Mouse (Mus musculus) CD4-positive, CD25-positive, alpha-beta regulatory T cell, adult 2 months (primary cell): ENCODE measurements around the gene Map3k14.

Experiments used
- DNase-seq: peaks from one replicate; pipeline ENCODE4 v3.0.0-alpha.2; 2012; ENCODE audit warnings: low read depth, low spot score

Map3k14 gene

DNA sequence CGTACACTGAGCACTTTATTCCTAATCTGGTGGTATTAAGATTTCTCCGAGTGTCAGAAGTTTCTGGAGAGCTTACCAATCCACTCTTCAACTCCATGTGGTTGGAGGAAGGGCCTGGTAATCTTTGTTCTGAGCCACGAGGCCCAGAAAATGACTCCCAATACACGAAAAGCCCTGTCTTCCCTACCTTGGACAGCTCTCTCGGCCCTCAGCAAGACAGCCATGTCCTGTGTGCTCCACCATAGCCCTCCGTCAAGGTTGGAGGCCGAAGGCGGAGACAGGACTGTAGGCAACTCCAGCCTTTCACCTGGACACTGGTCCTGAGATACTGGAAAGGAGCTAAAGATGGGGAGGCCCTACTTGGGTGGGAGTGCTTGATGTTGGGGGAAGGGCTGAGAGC, 57.0 kb downstream of the Map3k14 start:
- no peak for DNase-seq

DNA sequence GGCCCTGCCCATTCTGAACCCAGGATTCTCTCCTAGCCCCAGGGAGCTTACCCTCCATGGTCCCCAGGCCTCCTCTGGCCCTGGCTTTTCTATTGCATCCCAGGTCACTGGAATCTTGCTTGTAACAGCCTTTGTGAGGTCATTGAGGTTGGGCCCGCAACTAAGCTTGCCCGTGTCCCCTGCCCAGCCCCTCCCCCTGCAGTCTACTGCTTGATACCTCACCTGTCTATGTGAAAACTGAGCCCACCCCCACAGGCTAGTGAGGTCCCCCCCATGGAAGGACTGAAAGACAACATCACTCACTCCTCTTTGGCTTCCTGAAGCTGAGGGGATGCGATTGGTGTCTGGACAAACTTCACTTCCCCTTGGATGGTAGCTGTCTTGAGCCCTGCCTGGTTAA, 58.8 kb downstream of the Map3k14 start, which contains the start of gene 1700023F06Rik:
TSS of gene 1700023F06Rik (minus strand) at position 101 of the 400 bp plus-strand sequence.
- no peak for DNase-seq

DNA sequence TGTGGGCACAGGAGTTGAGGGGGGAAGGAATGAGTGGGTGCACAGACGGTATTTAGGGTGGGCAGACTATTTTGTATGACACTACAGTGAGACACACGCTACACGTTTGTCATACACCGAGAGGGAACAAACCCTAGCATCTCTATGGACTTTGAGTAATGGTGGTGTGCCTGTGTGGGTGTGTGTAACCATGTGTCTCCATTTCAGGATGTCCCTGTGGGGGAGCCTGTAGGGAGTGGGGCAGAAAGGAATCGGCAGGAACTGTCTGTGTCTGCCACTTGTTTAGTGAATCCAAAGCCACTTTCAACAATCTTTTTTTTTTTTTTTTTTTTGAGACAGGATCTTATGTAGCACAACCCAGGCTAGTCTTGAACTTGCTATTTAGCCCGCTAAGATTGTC, 61.1 kb downstream of the Map3k14 start:
- no peak for DNase-seq

DNA sequence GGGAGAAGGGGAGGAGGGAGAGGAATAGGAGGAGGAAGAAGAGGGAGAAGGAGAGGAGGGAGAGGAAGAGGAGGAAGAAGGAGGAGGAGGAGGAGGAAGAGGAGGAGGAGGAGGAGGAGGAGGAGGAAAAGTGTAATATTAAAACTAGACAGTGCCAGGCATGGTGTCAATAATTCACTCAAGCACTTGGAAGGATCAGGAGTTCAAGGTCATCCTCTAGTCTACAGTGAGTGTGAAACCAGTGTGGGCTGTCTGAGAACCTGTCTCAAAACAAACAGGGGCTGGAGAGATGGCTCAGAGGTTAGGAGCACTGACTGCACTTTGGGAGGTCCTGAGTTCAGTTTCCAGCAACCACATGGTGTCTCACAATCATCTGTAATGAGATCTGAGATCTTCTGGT, 64.9 kb downstream of the Map3k14 start:
- no peak for DNase-seq

DNA sequence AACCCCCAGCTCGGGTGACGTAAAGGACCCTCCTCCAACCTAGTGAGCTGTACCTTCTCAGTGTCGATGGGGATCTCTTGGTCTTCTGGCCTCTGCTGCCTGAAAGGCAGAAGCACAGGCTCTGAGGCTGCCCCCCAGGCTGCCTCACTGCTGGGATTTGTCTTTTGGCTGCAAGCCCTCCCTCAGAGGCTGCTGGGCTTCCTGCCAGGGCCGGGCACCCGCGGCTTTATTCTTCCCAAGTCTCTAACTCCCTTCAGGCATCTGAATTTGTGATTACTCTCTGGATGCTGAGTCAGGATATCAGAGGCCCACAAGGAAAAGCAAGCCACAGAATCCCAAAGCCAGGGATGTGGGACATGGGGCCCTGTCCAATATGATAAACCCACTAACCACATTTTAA, 65.6 kb downstream of the Map3k14 start:
- DNase-seq, result no peak

DNA sequence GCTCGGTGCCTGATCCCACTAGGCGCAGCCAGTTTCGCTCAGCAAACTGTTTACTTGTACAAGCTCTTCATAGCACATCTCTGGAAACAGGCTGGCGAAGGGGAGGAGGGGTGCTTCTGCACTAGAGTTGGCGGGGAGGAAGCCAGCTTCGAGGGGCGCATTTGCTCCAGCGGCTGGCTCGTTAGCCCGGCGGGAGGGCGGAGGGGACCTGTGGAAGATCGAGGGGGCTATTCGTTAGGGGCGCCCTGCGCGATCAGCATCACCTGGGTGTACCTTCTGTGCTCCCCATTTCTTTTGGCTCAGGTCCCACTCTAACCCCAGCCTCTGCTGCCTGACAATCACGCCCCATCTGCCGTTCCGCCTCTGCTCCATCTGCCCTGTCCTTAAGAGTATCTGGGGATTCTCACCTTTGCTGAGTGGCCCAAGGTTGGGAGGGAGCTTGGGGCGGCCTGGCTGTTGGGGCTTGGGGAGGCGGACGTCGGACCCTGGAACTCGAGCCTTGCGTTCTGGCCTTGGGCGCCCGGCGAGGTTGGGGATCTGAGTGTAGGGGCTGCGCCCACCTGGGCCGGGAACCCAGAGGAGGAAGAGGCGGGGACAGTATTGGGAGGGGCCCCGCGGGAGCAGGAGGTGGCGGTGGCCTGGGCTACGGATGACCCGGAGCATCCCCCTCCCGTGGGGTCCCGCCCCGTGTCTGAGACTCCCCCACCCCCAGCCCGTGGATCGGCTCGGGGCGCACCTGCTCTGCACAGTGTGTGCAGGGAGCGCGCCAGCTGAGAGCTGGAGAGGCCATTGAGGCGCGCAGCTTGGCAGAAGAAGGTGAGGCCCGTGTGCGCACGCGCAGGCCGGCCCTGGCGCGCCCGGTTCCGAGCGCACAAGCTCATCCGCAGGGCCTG, 68.1 kb downstream of the Map3k14 start:
- no peak for DNase-seq

DNA sequence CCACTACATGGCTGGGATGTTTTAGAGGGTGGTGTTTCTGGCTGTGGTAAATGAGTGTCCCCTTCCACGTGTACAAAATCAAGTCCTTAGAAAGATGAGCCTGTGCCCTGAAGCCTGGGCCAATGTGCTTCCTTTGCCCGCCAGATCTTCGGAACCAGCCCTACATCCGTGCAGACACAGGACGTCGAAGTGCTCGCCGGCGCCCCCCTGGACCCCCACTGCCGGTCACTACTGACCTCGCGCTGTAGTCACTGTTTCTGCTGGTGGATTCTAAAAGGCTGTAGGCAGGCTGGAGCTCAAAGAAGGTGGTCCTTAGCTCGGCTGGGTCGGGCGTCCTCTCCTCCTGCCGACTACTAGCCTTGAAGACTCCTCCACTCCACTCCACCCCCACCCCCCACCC, 68.9 kb downstream of the Map3k14 start:
- DNase-seq, result no peak

DNA sequence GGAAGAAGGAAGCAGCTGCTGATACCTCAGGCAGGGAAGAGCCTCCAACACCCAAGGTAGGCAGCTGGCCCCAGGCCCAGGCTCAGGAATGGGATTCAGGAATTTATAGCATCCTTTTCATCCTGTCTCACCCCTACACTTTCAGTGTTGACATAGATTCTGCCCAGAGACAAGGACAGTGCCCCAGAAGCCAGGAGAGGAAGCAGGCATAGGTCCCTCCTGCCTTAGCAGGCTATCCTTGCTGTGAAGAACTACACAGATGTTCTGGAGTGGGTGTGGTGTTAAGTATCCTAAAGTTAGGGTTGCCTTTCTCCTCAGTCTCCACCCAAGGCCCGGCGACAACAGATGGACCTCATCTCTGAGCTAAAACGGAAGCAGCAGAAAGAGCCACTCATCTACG, 69.9 kb downstream of the Map3k14 start:
- no peak for DNase-seq

DNA sequence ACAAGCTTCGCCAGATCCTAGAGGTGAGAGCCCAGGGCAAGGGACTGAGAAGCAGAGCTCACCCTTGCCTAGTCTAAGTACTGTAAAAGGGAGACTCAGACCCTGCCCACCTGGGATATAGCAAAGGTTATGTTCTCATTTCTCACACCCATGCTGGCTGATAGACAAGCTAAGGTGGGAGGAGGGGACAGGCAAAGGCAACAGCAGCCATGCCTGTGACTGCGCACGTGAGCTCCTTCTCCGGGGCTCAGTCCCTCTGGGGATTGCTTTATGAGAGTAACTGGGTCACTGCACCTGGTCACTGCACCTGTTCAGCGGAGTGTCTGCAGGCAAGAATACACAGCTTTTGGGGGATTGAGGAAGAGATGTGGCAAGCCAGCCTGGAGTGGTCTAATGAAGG, 71.6 kb downstream of the Map3k14 start:
- DNase-seq, result no peak

DNA sequence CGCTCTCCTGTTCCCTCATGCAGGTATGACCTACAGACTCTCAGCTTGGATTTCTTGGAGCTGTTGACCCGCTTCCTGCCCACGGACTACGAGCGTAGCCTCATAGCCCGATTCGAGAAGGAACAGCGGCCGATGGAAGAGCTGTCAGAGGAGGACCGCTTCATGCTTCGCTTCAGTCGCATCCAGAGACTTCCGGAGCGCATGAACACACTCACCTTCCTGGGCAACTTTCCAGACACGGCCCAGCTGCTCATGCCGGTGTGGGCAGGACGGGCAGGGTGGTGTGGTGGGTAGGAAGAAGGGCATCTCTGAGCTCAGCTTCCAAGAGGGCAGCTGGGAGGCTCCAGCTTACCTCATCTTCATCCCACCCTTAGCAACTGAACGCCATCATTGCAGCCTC, 72.0 kb downstream of the Map3k14 start:
- no peak for DNase-seq

DNA sequence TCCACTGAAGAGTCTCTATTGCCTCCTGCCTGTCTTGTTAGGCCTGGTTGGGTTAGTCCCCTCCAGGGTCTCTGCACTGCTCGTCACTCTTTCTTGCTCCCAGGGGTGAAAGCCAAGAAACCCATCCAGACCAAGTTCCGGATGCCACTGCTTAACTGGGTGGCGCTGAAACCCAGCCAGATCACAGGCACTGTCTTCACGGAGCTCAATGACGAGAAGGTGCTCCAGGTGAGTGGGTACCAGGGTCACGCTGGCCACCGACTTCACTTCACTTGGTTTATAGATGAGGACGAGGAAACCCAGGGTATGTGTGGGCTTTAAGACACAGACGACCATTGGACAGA, 73.5 kb downstream of the Map3k14 start:
- DNase-seq, result no peak

DNA sequence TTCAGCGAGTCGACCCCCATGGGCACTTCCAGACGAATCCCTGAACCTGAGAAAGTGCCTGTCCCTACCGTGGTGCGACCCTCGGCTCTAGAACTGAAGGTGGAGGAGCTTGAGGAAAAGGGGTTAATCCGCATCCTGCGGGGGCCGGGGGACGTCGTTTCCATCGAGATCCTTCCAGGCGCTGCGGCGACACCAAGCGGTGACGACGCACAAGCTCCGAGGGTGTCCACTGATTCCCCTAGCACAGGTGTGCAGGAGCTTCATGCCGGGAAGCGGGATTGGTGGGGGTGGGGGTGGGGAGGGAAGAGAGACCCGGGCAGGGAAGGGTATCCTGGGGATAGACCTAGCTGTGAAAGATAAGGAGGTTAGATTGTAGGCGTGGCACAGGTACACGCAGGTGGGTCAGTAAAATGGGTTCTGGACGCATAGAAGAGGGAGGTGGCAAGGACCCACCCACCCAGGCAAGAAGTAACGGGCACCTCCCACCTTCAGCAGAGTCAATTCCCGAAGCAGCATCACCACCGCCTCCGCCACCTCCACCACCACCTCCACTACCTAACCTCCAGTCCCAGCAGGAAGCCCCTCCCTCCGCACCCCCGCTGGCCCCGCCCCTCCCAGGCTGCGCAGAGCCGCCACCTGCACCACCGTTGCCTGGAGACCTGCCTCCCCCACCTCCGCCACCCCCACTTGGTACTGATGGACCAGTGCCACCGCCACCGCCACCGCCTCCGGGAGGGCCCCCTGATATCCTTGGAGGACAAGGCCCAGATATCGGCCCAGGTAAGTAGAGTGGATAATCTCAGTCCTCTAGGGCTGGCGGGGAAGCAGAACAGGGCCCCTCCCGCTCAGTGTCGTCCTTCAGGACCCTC, 74.1 kb downstream of the Map3k14 start:
- no peak for DNase-seq

DNA sequence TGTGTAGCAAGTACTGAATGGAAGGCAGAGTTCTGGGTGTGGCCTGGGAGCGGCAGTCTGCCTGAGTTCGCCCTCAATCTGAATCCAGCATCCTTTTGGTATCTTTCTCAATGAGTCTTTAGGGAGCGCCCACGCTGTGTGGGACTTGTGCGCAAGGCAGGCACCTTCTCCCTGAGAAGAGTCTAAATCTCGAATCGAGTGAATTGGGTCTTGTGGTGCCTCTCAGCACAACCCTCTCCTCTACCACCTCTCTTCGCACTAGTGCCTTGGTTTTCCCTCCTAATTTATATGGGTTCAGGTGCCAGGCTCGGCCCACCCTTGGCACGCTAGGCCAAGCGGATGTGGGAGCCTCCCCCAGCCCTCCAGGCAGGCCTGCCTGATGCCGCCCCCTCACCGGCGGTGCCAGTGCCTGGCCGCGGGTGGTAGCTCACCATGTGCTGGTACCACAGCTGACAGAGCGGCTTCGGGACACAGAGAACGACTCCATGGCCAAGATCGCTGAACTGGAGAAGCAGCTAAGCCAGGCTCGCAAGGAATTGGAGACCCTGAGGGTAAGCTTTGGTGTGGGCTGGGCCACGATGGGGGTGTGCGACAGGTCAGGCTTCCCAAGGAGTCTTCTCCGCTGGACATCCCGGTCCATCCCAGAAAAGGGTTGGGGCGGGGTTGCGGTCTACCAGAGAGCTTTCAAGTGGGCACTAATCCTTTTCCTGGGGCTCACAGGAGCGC, 74.9 kb downstream of the Map3k14 start:
- no peak for DNase-seq

DNA sequence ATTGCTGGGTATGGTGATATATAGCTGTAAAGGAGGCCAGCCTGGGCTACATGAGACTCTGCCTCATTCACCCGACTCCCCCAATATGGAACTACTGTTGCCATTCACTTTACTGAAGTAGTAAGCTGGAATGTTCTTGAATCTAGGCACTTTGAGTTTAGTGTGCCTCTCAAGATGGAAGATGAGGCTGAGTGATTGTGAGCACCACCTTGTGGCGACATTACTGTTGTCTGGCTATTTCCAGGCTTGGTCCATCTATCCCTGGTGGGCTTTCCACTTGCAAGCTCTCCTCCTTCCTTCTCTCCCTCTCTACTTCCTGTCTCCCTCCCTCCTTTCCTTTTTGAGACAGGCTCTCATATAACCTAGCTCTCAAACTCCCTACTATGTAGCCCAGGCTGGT, 82.4 kb downstream of the Map3k14 start:
- DNase-seq, result peak; percentile 81

DNA sequence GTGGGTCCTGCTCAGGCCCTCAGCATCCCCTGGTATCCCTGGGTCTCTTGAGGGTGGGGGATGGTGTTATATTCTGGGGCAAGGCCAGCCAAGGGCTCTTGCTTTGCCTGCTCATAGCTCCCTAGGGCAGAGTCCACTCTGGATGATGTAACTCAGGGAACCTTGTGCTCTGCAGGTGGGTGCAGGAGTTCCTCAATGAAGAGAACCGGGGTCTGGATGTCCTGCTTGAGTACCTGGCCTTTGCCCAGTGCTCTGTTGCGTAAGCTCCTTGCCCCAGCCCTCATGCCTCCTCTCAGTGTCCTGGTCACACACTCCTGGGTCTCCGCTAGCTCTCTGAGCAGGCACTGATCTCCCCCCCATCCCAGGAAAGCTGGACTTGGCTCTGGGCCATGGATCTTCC, 85.4 kb downstream of the Map3k14 start:
- no peak for DNase-seq

DNA sequence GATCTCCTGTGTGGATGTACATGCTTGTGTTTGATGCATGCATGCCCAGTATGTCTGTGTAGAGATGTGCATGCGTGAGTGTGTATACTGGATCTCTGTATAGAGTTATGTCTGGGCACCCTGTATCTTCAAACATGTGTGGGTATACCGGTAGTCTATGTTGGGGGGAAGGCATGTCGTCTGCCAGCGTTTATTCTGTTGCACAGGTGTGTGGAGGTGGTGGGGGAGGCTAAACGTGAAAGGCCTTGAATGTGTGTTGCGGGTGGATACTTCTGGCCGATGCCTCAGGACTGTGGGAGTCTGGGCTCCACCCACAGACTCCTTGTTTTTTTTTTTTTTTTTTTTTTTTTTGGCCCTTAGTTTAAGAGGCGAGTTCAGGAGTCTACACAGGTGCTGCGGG, 85.9 kb downstream of the Map3k14 start:
- DNase-seq, result no peak

DNA sequence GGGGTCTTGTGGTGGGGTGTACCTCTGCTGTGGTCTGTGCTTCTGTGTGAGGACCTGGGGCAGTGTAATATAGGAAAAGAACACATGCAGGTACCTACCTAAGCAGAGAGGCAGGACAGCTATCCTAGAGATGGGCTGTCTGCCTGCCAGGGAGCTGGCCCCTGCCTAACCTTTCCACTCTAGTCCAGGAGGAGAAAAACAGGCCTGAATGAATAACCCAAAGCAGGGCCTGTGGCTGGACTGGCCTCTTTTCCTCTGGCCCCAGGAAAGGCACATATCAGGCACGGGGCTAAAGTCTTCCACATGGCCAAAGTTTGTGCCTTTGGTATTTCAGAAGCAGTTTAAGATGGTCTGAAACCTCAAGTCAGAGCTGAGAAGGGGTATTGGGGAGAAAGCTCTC, 86.8 kb downstream of the Map3k14 start:
- DNase-seq, result no peak

DNA sequence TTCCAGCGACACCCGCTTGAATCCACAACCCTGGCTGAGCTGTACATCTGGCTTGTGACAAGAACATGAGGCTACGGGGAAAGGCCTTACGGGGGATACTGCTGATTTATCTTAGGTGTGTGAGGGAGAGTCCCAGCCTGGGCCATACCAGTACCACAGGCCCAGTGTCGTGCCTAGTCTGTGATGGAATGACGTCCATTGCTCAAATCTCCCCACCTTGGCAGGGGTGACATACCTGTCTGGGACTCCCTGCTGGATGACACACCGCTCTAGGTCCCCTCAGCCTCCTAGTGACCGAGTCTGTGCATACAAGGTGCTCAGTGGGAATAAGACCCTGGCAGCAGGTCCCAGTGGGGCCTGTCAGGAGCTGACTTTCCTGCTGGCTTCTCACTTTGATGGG, 88.5 kb downstream of the Map3k14 start:
- no peak for DNase-seq

DNA sequence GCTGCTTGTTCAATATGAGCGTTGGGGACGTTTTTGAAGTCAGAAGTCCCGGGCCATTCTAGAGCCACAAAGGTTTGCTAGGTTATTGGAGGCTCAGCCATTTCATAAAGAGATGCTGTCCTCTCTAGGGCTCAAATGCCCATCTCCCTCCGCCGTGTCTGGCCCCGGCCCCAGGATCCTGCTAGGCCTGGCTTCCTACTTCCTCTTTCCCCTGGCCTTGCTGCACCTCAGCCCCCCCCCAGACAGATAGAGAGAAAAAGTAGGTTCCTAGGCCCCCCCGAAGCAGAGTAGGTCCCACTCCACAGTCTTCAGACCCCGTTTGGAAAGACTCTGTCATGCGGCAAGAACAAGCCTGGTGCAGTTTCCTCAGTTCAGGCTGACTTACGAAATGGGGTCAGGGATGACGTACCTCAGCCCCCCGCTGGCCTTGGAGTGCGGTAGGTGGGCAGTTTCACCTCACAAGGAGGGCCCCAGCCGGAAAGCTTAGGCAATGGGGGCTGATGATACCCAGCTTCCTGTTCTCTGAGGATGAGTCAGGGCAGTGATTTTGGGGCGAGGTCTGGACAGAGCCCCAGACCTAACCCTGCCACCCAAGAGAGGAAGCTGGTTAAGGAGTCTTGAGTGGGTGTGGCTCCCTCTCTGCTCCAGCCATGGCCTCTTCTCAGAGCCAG, 89.3 kb downstream of the Map3k14 start:
- DNase-seq, result peak; percentile 62

DNA sequence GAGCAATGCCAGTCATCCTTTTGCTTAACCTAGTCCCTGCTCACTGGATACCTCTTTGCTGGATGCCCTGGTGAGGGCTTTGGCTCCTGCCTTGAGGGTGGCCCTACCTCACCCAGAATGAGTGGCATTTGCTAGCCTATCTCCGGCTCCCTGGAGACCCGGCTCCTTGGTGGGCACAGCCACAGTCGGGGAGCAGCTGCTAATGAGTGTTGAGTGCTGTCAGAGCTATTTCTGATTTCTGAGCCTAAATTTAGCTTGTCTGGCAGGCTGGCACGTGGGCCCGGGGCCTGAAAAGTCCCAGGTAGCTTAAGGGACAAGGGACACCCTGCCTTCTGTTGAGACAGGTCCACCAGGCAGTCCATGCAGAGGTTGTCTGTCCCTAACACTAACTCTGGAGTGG, 90.1 kb downstream of the Map3k14 start:
- no peak for DNase-seq

DNA sequence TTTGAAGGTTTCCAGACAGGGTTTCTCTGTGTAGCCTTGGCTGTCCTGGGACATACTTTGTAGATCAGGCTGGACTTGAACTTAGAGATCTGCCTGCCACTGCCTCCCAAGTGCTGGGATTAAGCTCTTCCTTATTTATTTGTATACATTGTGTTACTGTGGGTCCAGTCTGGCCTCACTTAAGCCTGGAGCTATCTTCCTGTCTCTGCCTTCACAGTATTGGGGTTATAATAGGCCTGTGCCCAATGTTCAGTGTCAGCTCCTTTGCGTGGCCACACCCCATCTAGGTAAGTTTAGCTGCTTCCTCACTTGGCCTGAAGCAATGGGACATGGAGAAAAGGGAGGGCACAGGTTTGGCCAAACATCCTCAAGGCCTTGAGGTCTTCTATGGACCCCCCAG, 90.8 kb downstream of the Map3k14 start:
- DNase-seq, result no peak
